Mouse (Mus musculus): ENCODE measurements around the gene Rtkn.

Gene Rtkn

DNA sequence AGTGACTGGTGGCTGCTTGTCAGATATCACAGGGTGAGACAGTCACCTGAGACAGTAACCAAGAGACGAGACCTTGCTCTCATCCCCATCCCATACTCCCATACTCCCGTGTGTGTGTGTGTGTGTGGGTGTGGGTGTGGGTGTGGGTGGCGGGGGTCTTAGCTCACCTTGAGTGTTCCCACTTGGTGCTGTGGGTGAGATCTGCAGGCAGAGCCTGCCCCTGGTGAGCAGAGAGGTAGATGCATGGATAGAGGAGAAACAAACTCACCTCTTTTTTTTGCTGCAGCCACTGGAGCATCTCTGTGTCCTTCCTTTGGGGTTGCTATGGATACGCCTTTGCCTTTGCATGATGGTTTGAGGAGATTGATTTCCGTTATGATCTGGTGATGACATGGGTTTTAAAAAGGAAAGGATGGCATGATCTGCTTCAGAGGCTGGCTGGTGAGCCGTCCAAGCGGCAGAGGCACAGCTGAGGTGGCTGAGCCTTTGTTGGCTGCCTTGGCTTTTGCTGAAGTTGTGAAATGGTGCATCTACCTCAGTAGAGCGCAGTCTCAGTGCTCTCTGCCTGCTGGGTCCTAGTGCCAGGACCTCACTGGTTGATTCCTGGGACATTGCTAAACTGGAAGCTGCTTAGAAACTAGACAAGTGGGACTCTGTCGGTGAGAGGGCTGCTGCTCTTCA lies 37.1 kb downstream of the Rtkn start:
- DNase-seq (ENCODE audit: low read depth) = no peak

- DNase-seq (ENCODE audit: low read depth) = no peak
Observed at GRCm38 (mm10) chr6:83175996-83176395, 40.7 kb downstream of the Rtkn start.

DNA sequence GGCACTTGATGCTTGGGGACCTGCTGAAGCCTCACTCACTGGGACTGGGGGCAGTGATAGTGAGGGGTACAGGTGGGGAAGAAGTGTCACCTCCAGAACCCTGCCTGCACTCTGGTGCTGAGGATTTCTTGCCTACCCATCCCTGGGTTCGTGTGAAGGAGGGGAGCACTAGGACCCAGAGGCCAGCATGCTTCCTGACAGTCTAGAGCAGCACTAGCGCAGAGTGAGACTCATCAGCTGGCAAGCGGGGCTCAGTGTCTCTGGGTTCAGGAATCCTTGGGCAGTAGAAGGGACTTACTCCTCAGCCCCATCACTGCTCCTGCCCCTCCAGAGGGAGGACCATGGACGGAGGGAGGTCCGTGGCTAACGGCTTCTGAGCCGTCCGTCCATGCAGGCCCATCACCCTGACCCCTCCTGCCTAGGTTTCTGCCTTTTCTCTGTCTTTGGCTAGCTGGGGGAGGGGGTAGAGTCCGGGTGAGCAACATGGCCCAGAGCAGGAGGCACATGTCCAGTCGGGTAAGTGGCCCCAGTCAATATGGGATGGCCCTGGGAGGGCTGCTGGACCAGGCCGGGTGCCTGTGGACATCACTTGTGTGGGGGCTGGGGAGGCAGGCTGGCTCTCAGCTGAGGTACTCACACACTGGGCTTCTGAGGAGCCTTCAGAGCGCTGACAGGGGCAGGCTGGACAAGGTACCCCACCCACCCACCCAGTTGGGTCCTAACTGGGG lies 44.3 kb downstream of the Rtkn start:
- DNase-seq (ENCODE audit: low read depth) = no peak

GRCm38 (mm10) chr6:83180605-83181004 lies 45.3 kb downstream of the Rtkn start:
- DNase-seq (ENCODE audit: low read depth) = no peak

DNA sequence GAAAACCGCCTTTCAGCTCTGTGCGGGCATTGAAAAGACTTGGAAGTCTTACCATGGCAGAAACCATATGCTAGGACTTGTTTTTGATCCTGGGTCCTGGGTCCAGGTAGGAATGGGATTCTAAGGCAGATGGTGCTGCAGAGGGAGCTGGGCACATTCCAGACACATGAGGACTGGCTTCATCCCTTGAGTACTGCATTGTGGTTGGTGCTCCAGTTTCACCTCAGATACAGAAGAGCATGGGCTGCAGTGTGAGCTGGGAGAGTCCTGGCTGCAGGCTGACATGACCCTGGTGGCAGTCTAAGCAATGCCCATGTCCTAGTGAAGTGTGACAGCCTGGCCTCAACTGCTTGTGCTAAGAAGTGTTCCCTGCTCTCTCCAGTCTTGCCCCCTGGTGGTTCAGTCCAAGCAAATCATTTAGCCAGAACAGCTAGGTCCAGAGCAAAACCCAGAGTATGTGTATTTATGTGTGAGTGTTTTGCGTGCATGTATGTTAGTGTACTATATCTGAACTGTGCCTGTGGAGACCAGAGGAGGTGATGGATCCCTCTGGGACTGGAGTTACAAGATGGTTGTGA lies 49.7 kb downstream of the Rtkn start:
- DNase-seq (ENCODE audit: low read depth) = peak; percentile 24

DNA sequence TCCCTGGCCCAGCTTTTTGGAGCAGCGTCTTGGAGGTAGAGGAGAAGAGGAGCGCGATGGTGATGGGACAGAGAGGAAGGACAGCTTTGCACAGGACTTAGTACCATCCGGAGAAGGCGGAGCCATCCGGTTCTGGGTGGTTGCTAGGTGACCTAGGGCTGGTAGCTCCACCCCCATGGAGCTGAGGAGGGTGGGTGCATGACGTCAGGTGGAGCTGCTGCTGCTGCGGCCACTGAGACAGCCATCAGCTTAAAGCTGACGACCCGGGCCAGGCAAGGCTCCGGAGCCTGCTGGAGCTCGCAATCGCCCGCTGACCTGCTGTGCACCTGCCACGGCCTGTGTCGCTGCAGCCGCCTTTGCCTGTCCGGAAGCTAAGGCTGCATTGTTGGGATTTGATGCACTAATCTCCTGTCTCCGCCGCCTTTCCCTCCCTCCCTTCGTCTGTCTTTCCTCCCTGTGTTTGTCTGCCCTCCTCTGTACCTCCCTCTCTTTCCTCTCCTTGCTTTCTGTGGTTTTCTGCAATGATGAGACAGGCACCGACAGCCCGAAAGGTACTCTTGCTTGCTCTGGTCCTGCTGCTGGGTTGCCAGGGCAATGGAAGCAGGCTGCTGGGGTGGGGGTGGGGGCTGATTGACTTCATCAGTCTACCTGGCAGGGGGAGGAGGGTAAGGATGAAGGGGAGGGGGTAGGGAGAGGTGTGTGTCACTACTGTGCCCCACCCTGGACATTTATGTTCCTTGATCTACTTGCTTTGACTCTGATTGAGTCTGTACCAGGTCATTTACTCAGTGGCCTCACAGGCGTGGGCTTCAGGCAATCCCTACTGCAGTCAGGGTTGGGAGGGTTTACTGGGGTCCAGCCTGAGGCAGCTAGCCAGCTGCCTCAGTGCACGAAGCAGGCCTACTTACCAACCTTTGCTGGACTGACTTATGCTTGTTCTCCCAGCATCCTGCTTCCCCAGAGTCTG lies 50.9 kb downstream of the Rtkn start:
- DNase-seq (ENCODE audit: low read depth) = peak; percentile 58

DNA sequence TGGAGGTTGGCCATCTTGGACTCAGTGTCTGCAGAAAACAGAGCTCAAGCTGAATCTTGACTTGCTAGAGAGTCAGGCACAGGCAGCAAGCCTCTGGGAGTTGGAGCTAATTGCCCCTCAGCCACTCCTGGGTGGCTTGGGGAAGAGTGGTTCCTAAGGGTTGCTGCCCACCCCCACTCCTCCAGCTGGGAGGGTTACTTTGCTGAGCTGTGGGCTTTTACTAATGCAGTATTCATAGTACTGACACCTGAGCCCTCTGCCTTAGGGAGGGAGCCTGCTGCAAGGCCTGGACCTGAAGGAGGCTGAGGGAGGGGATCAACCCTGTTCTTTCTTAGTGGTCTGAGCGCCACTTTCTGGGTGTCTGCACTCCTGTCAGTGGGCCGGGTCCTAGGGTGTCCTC lies 51.7 kb downstream of the Rtkn start:
- DNase-seq (ENCODE audit: low read depth) = no peak

- DNase-seq (ENCODE audit: low read depth) = no peak
Observed at GRCm38 (mm10) chr6:83193571-83193970, 58.3 kb downstream of the Rtkn start.

DNA sequence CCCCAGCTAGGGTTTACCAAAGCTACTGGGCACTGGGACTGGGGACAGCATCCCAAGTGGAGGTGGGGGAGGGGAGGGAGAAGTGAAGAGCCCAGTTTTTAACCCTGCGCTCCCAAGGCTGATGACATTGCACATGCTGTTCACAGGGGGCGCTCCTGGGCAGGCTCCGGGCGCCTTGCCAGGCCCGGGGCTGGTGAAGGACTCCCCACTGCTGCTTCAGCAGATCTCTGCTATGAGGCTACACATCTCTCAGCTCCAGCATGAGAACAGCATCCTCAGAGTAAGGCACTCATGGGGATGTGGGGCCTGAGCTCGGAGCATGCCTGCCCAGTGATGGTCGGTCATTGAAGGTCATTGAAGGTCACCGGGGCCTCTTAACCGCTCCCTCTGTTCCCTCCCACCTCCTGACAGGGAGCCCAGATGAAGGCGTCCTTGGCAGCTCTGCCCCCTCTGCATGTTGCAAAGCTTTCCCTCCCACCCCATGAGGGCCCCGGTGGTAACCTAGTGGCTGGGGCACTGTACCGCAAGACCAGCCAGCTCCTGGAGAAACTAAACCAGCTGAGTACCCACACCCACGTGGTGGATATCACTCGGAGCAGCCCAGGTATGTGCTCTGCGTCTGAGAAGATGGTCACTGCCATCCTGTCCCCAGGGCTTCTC lies 62.2 kb downstream of the Rtkn start:
- no peak for DNase-seq (ENCODE audit: low read depth)
